Comparison of ENCODE assay signal across 18 mouse cellular contexts in the genomic region with DNA sequence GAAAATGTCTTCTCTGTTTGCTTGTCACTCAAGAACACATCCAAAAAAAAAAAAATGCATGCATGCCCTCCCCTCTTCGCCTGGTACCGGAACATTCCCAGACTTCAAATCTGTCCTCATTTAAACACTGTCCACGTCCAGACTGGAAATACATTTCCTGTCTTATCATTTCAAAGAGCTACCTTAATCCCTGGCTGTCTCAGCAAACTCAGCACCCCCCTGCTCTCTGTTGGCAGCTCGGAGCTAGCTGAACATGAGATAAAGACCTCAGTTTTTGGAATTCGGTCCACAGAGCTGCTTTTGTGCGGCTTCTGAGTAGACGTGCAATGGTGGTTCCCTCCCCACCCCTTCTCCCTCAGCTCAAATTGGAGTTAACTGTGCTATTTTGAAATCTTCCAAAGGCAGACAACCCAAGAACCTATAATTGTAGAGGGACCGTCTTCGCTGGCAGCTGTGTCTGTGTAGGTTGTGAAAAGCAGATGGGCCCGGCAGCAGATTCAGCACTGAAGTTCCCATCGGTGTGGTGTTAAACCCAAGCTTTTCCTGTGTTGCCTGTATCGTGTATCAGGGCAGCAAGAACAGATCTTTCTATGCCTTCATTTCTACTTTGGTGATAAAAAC. TPM values are rescaled to one million over a fixed set of nuclear protein-coding genes. Genes with fewer than 3 reads are reported as not detected.
DNase-seq lines count a peak whose midpoint lies in the region.
"Had no signal": no experiment of that assay in that cellular context is flagged by ENCODE, and none has a peak within 500 bp of the region (broad histone marks: within the 10 kb centered on the region; RNA-seq: fewer than 3 reads in every experiment).

No protein-coding gene starts in this region.

- H3K9me3 ChIP-seq in heart, embryonic 10.5 days: peaks cover 8% of the 10 kb centered on the region

- H3K27me3 ChIP-seq in heart, embryonic 10.5 days (ENCODE audit: insufficient read depth, poor library complexity, severe bottlenecking): no peaks in the 10 kb centered on the region
- H3K27me3 ChIP-seq: hindbrain, embryonic 13.5 days; limb, embryonic 13.5 days; lung, embryonic 15.5 days had no signal

- DNase-seq in heart, embryonic 10.5 days (ENCODE audit: low spot score): peak; percentile 79
- no peak for DNase-seq in heart, postnatal 25 days (ENCODE audit: low spot score)
- peak; percentile 94 for DNase-seq in brain, adult 2 months (ENCODE audit: low read depth, low spot score)
- peak; percentile 71 to 91 for DNase-seq in frontal cortex, postnatal 36 days (ENCODE audit: low spot score in 2 of 2)
- DNase-seq in left cerebral cortex, postnatal 36 days (ENCODE audit: low spot score in 2 of 2): peak; percentile 78 to 81
- no peak for DNase-seq in embryo, embryonic 10.5 days (ENCODE audit: low spot score)
- DNase-seq in urinary bladder, postnatal 4 days (ENCODE audit: low spot score in 2 of 2): no peak
- DNase-seq in gastrocnemius, adult 18-20 months (ENCODE audit: low spot score): no peak
- DNase-seq: cerebellum, postnatal 14 days; gastrocnemius, adult 2 months; kidney, adult 8-10 months had no signal

- 54% methylated on average over 12 of the region's 12 CpGs for WGBS in heart, embryonic 10.5 days

- H3K4me3 ChIP-seq in heart, embryonic 10.5 days: no peak overlapping the region
- H3K4me3 ChIP-seq: gastrocnemius, adult 2 months; hindbrain, embryonic 13.5 days; limb, embryonic 13.5 days; lung, embryonic 15.5 days; megakaryocyte, embryonic 14.5 days; myocyte had no signal

- H3K27ac ChIP-seq in heart, embryonic 10.5 days: 0 out of 2 replicates have a peak overlapping the region, but pooled peaks have one; percentile 36
- H3K27ac ChIP-seq: gastrocnemius, adult 2 months; hindbrain, embryonic 13.5 days; limb, embryonic 13.5 days; lung, embryonic 15.5 days had no signal

- H3K4me1 ChIP-seq in heart, embryonic 10.5 days: peaks cover 26% of the 10 kb centered on the region; the same call in 1 of the 2 replicates
- H3K4me1 ChIP-seq: hindbrain, embryonic 13.5 days; lung, embryonic 15.5 days had no signal

- intact Hi-C loops in heart, postnatal 25 days (cut with DNase I): no loop called here
- intact Hi-C loops in left cerebral cortex, postnatal 36 days (cut with DNase I): loop anchor here (2.0 to 5.0 kb wide), 2 partner anchors 40 to 81 kb away; no protein-coding TSS in a partner anchor

- no peaks in the 10 kb centered on the region for H3K36me3 ChIP-seq in heart, embryonic 10.5 days
- H3K36me3 ChIP-seq: G1E; hindbrain, embryonic 13.5 days; limb, embryonic 13.5 days; lung, embryonic 15.5 days had no signal

RNA-seq across cellular contexts. Expression of a gene that starts 10.8 kb away (rescaled TPM):
- 67.3 and 88.3 TPM in 2 replicates for polyA plus RNA-seq in heart, embryonic 10.5 days (2016; fragmentation: Nextera tagmentation; extraction: Ambion mirVana)
- total RNA-seq in heart, postnatal 25 days (2021): 100 to 1,000 TPM in 1 of 2 experiments, 10 to 100 TPM in 1; 82.4 to 107 TPM
- 10 to 100 TPM; 47.8 to 63.8 TPM for total RNA-seq in left cerebral cortex, postnatal 36 days (2021)
- 10 to 100 TPM; 54.4 to 65.7 TPM for total RNA-seq in gastrocnemius, adult 18-20 months (2021)

RNA-seq across cellular contexts. Expression of a gene that starts 27.6 kb away (rescaled TPM):
- polyA plus RNA-seq in heart, embryonic 10.5 days (2016; fragmentation: Nextera tagmentation; extraction: Ambion mirVana): not detected in 2 replicates
- total RNA-seq in heart, postnatal 25 days (2021): 1 to 10 TPM; 2.3 TPM
- total RNA-seq in left cerebral cortex, postnatal 36 days (2021): not detected
- not detected for total RNA-seq in gastrocnemius, adult 18-20 months (2021)
- total RNA-seq: gastrocnemius, adult 2 months had no signal
- polyA plus RNA-seq: brain, embryonic 14.5 days; G1E; hindbrain, embryonic 13.5 days; limb, embryonic 13.5 days; lung, embryonic 15.5 days; myocyte had no signal

Comparison
In these comparisons a context has a peak if more than half of its experiments do, and no peak if none do; other contexts are left out.
1. DNase-seq: peak in heart, embryonic 10.5 days (single experiment), brain, adult 2 months (single experiment), frontal cortex, postnatal 36 days (2 of 2) and left cerebral cortex, postnatal 36 days (2 of 2); none in heart, postnatal 25 days (single experiment), embryo, embryonic 10.5 days (single experiment), urinary bladder, postnatal 4 days (0 of 2) and gastrocnemius, adult 18-20 months (single experiment).